Mouse (Mus musculus) bone marrow macrophage, adult 2 months (primary cell): ENCODE results near the gene Gpalpp1.

Experiments
- CTCF ChIP-seq: IDR thresholded peaks from 2 replicates; pipeline ENCODE4 v1.5.1; 2012; ENCODE audit warnings: low read depth, mild to moderate bottlenecking, low read length, moderate library complexity
- POLR2A ChIP-seq: IDR thresholded peaks from 2 replicates; pipeline ENCODE4 v1.6.1; 2012; ENCODE audit warnings: mild to moderate bottlenecking, low read depth, low read length, borderline replicate concordance

DNA sequence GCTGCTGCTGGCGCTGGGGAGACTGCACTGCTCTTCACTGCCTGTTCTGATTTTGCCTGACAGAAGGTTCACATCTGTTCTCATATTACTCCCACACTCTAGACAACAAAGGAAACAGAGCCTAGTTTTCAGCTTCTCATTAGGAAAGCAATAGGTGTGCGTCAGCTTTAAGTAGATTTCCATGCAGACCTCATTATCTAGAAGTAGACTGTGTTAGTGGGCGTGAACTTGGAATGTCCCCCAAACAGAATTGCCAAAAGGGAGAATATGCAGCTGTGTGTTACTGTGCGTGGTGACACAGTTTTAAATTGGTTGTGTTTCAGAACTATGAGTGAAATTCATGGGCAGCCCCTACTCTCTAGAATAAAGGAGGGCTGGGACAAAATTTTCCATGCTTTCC is 9.9 kb upstream of the Gpalpp1 start:
- TF ChIP-seq CTCF (no peak), POLR2A (no peak)
